Mouse (Mus musculus) adrenal gland, adult 18-20 months (tissue): ENCODE results near the gene Ctps. TPM values are rescaled to one million over a fixed set of nuclear protein-coding genes. Genes with fewer than 3 reads are reported as not detected.

Experiments
- DNase-seq, 2 experiments: peaks; one replicate each; pipeline ENCODE4 v3.0.0; 2021 to 2022; ENCODE audit warnings: low spot score in 2 of 2
- total RNA-seq, 2 experiments: library from RNA; stranded (reverse); gene quantifications; 1 replicate in 1 of 2; 2 replicates in 1 of 2; pipeline ENCODE4 v1.2.3; 2021

Gene Ctps
- total RNA-seq, 2 experiments from 2014 or later, result 30.1 to 33.6 TPM

GRCm38 (mm10) chr4:120571691-120572090, 1.6 kb upstream of the Ctps start:
- DNase-seq, result no peak

DNA sequence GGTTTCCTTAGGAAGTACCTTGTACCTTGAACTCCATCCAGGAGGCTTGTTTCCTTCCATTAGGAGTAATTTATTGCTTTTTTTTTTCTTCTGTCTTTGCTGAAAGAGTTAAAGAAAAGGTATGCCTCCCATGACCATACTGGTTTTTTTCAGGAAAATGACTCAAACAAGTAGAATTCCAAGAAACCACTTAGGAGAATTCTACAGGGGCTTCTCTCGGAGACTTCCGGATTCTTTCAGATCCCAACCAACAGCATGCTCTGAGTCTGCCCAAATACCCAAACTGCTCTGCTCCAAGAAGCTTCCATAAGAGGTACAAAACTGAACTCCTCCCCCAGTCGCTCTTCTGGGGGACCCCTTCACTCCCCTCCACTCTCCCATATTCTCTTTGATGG, 991 bp upstream of the Ctps start:
- no peak for DNase-seq

DNA sequence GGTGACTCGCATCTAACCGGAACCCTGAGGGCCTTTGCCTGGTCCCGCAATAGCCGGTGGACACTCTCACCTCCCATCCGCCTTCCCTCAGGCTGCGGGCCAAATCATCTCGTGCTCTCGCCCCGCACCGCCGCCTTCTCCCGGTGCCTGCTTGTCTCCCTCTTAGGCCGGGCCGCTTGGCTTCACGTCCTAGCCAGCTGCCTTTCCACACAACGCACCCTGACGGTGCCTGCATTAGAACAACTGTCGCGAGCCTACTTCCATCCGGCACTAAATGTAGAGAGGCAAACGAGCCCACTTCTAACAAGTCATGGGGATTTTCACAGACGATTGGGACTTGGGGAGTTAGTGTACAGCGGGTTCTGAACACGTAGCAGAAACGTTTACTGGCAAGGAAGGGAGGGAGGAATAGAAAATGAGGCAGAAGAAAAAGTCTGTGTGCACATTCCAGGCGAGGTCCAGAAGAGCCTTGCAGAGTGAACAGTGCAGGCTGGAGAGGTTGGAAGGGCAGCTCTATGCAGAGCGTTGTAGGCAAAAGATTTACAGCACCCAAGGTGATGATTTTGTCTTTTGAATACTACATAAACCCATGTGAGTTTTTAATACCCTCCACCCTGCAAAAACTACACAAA, 478 bp upstream of the Ctps start:
- no peak for DNase-seq

- no peak for DNase-seq
Measured at GRCm38 (mm10) chr4:120569025-120569424, 1.1 kb downstream of the Ctps start.

- DNase-seq, result no peak
Measured at GRCm38 (mm10) chr4:120568005-120568404, 2.1 kb downstream of the Ctps start.

DNA sequence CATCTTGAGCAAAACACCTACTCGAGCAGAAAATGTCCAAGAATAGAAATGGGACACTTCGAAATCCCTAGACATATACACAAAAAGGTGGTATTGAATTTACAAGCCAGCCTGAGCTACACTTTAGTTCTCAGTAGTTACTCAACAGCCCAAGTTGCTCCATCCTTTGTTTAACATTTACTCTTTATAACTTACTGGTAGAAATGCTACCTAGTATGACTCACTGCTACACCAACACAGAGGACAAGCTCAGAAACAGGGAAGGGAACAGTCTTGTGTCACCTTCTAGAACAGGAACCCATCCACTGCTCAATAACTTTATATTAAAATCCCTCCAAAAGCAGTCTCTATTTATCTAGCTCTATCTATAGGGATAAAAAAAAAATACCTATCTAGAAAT, 4.3 kb downstream of the Ctps start:
- DNase-seq, result no peak

GRCm38 (mm10) chr4:120556592-120556991, 13.5 kb downstream of the Ctps start:
- DNase-seq, result no peak

- DNase-seq, result no peak
Measured at GRCm38 (mm10) chr4:120544896-120545295, 25.2 kb downstream of the Ctps start.

GRCm38 (mm10) chr4:120538664-120539063, 31.4 kb downstream of the Ctps start:
- DNase-seq, result no peak

- no peak for DNase-seq
Measured at GRCm38 (mm10) chr4:120531986-120532385, 38.1 kb downstream of the Ctps start, which contains the start of gene Slfnl1. Gene Slfnl1 (plus strand): TSS chr4:120532231.

DNA sequence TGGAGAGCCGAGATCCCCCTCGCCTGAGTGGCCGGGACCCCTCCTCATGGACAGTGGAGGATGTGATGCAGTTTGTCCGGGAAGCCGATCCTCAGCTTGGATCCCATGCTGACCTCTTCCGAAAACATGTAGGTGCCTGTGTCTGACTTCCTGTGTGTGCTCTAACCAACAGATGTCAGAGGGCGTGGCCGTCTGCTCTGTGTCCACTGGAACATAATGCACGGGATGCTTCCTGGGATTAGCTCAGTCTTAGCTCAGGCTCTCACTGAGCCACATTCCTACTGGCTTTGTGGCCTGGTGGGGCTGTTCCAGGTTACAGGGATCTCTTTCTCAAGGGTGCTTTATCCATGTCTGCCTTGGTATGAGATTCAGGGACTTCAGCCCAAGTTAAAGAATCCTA, 41.9 kb downstream of the Ctps start:
- no peak for DNase-seq

DNA sequence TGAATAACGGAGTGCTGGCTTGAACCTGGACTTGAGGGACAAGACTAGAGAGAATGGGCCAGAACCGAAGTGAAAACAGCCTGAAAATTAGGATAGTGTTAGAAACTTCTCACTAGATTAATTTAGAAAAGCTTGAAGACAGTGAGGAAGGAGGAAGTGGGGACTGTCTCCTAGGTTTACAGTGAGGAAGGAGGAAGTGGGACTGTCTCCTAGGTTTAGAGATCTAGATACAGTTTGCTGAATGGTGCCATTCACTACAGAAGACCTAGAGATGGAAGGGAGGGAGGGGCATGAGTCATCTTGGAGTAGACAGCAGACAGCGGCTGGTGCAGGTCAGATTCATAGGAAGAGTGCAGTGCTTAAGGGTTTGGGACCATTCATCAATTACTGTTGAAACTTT, 47.0 kb downstream of the Ctps start:
- DNase-seq, result no peak

DNA sequence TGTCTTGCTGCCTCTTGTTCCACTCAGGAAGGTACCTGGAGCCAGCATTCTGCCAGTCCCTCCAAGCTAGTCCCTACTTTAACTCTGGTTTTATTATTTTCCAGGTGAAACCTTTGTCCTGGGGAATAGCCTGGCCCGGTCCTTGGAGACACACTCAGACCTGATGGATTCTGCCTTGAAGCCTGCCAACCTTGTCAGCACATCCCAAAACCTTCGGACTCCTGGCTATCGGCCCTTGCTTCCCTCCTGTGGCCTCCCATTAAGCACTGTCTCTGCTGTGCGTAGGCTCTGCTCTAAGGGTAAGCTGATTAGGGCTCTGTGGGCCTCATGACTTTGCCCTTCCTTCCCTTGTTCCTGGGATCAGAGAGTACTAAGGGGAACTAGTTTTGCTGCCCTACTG, 47.7 kb downstream of the Ctps start:
- no peak for DNase-seq

GRCm38 (mm10) chr4:120521761-120522160, 48.3 kb downstream of the Ctps start:
- no peak for DNase-seq

DNA sequence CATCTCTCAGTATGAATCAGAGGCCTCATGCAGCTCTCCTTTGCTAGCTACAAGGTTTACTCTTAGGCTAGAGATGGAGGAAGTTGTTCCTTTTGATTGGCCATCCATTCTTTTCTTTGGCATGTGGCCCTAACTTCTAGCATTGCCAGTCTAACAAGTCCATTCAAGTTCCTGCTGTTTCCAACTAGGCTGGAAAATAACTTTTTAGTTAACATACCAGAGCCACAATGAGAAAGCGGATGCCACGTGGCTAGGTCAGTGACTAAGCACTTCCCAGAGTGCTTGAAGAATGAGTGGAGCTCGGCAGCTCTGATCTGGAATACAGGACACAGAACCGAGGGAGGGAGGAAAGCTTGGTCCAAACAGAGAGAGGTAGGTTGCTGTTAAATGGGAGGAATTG, 52.7 kb downstream of the Ctps start:
- DNase-seq, result no peak

DNA sequence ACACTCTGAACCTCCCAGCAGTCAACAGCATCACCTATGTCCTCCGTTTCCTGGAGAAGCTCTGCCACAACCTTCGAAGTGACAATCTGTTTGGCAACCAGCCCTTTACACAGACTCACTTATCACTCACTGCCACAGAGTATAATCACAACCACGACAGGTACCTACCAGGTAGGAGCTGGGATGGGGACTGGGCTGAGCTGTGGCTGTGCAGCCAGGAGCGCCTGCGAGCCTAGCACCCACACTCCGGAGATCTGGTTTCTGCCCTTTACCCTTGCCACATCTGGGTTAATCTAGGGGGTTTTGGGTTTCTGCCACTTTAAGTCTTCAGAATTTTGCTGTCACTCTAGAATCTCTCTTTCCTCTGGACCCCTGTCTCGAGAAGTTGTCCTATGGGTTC, 53.2 kb downstream of the Ctps start:
- no peak for DNase-seq

DNA sequence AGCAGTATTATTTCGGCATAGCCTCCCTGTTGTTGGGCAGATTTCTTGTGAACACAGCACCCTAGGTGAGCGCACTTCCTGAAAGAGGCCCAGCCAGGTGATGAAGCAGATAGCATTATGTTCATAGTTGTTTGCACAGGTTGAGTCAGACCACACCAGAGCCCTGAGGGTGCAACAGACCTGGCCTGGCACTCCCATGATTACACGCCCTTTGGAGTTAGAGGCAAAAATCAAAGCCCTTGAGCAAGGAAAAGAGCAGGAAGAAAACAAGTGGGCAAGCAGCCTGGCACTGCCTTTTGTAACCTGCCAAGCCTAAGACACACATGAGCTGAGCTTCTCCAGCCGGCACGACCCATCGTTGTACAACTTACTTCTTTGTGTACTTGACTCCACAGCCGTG, 53.6 kb downstream of the Ctps start:
- no peak for DNase-seq

DNA sequence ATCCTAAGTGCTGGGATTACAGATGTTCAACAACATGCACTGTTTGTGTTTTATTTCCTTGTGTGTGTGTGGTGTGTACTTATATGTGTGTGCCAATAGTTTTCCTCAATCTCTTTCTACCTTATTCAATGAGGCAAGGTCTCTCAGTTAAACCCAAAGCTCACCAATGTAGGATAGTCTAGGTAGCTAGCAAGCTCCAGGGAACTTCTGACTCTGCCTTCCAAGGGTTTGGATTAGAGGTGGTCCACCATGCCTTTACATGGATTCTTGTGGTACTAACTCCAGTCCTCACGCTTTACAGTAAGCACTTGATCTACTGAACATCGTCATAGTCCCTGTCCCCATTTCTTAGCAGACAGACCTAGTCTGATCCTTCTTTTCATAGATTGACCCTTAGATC, 55.7 kb downstream of the Ctps start:
- no peak for DNase-seq

- no peak for DNase-seq
Measured at GRCm38 (mm10) chr4:120511203-120511602, 58.9 kb downstream of the Ctps start.

GRCm38 (mm10) chr4:120506955-120507354, 63.1 kb downstream of the Ctps start:
- DNase-seq, result no peak
